Mouse (Mus musculus) brain, embryonic 18.5 days (tissue): ENCODE results near the gene Olfr532.
"Not testable (repeated sequence)": the region's sequence is repeated elsewhere in the genome, so short reads cannot be mapped to it uniquely, and the experiment has no call there.

ENCODE experiments used
- DNase-seq: peaks from one replicate; pipeline ENCODE4 v3.0.0-alpha.2; 2012; ENCODE audit warnings: low read depth, low spot score

Olfr532 gene

GRCm38 (mm10) chr7:140421539-140421938, at the start of gene Olfr532:
Gene Olfr532 (minus strand): TSS chr7:140421639.
- DNase-seq: no peak

DNA sequence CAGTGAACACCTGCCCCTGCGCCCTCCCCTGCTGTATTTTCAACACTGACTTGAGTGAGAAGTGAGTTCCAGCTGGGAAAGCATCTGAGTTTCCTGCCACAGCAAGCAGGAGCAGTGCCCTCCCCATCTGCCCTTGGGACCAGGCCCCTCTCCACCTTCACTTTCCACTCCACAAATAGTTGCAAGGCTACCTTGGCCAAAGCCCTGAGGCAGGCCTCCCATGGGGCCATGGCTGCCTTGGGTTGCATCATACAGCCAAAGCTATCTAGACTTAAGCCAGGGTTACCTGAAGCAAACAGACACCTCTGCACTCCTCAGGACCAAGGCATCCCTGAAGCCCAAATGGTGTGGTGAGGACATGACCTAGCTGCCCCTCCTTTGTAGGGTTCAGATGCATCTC, 41.6 kb upstream of the Olfr532 start, which contains the start of gene Olfr533:
Gene Olfr533, plus strand, starts transcription at position 301 of the 400 bp plus-strand sequence.
- DNase-seq: not testable (repeated sequence)

- no peak for DNase-seq
Measured at GRCm38 (mm10) chr7:140443141-140443540, 21.7 kb upstream of the Olfr532 start.

DNA sequence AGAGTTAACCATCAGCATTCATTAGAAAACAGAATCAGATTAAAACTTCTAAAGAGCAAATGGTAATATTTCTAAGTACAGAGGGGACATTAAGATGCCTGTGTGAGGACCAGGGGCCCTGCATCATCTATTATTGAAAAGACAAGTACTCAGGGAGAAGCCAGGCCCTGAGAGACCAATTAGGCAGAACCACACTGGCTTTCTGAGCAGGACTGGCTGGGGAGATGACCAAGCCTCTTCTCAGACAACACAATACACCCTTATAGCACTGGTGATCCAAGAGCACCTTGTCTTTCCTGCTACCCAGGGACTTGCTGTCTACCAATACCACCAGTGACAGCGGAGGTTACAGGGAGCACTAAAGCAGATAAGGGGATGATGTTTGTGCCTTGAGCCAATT, 18.6 kb downstream of the Olfr532 start, which contains the start of gene Olfr531:
Gene Olfr531, minus strand, starts transcription at position 101 of the 400 bp plus-strand sequence.
- DNase-seq: no peak

GRCm38 (mm10) chr7:140376911-140377310, 44.5 kb downstream of the Olfr532 start:
- no peak for DNase-seq

- DNase-seq: no peak
Measured at GRCm38 (mm10) chr7:140376231-140376630, 45.2 kb downstream of the Olfr532 start, which contains the start of gene Olfr530. Gene Olfr530 (minus strand): TSS chr7:140376331.

- no peak for DNase-seq
Measured at GRCm38 (mm10) chr7:140374300-140374699, 47.1 kb downstream of the Olfr532 start.
